Comparison of ENCODE assay signal across 9 mouse cellular contexts in the genomic region with DNA sequence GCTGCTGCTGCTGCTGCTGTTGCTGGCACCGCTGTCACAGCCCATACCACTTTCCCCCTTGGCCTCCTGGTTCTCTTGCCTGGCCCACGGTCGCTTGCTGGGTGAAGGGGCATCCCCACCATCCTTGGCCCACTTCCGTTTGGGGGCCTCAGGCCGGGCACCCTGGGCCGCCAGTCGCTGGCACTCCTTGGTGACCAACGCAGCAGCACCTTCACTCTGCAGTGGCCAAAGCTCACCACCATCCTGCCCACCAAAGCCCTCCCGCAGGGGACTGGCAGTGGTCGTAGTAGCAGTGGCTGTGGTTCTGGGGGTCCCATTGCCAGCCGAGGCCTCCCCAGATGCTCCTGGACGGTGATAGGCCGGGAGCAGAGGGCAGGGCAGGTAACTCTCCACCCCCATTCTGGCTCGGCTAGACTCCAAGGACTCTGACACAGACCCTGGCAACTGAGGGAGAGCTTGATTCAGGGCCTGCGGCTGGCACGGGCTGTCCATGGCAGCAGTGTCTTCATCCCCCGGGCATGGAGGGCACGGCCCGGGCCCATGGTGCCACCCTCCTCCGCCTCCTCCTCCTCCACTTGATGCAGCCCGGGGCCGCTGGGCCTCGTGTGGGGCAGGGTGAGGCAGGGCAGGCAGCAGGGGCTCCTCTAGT. TPM values are rescaled to one million over a fixed set of nuclear protein-coding genes. Genes with fewer than 3 reads are reported as not detected.
DNase-seq lines count a peak whose midpoint lies in the region; ATAC-seq lines count a peak whose summit lies in the region.
"Had no signal": no experiment of that assay in that cellular context is flagged by ENCODE, and none has a peak within 500 bp of the region (broad histone marks: within the 10 kb centered on the region; RNA-seq: fewer than 3 reads in every experiment).

No protein-coding gene starts in this region.

- H3K4me3 ChIP-seq in neural tube, embryonic 11.5 days (ENCODE audit: low read depth, low read length) = peak overlapping the region; percentile 72
- peak overlapping the region; percentile 75 for H3K4me3 ChIP-seq in neural tube, embryonic 15.5 days (replicated peaks)

- H3K9ac ChIP-seq in neural tube, embryonic 11.5 days (ENCODE audit: low read length) = peak overlapping the region; percentile 87
- H3K9ac ChIP-seq in neural tube, embryonic 15.5 days (replicated peaks) = peak overlapping the region; percentile 84

- no peaks in the 10 kb centered on the region for H3K27me3 ChIP-seq in neural tube, embryonic 11.5 days (ENCODE audit: control insufficient read depth, insufficient read depth, low read length)
- H3K27me3 ChIP-seq in neural tube, embryonic 15.5 days (replicated peaks) = no peaks in the 10 kb centered on the region

- DNase-seq in neural tube, embryonic 11.5 days (ENCODE audit: low spot score) = peak; percentile 9
- no peak for DNase-seq in neural tube, embryonic 10.5 days (ENCODE audit: extremely low spot score, low spot score)
- peak; percentile 66 for DNase-seq in cerebellum, adult 8-10 months
- peak; percentile 71 for DNase-seq in gastrocnemius, postnatal 25 days
- DNase-seq in kidney, postnatal 14 days = peak; percentile 45
- no peak for DNase-seq in layer of hippocampus, adult 8-10 months (ENCODE audit: low spot score in 2 of 2)

- no peaks in the 10 kb centered on the region for H3K9me3 ChIP-seq in neural tube, embryonic 11.5 days (ENCODE audit: control insufficient read depth, low read length)
- no peaks in the 10 kb centered on the region for H3K9me3 ChIP-seq in neural tube, embryonic 15.5 days (replicated peaks)

- ATAC-seq in neural tube, embryonic 11.5 days (ENCODE audit: insufficient read depth, low FRiP score, low TSS enrichment) = no peak
- ATAC-seq in neural tube, embryonic 15.5 days (ENCODE audit: low FRiP score) = no peak
- ATAC-seq in megakaryocyte progenitor cell, adult 5-6 weeks (replicated peaks; ENCODE audit: poor library complexity) = no peak

- 74% methylated on average over 23 of the region's 23 CpGs for WGBS in neural tube, embryonic 11.5 days
- WGBS in neural tube, embryonic 15.5 days = 66% methylated on average over 23 of the region's 23 CpGs

- H3K4me1 ChIP-seq in neural tube, embryonic 11.5 days (ENCODE audit: control insufficient read depth, insufficient read depth, low read length) = peaks cover 20% of the 10 kb centered on the region
- peaks cover 66% of the 10 kb centered on the region for H3K4me1 ChIP-seq in neural tube, embryonic 15.5 days

- peak overlapping the region; percentile 63 for H3K4me2 ChIP-seq in neural tube, embryonic 11.5 days (ENCODE audit: low read depth)
- H3K4me2 ChIP-seq in neural tube, embryonic 15.5 days = peak overlapping the region; percentile 88

- 0 out of 2 replicates have a peak, but pooled peaks cover 3% of the 10 kb centered on the region for H3K36me3 ChIP-seq in neural tube, embryonic 11.5 days (ENCODE audit: control insufficient read depth, insufficient read depth, low read length)
- H3K36me3 ChIP-seq in neural tube, embryonic 15.5 days = peaks cover 5% of the 10 kb centered on the region; the same call in 1 of the 2 replicates

- H3K27ac ChIP-seq in neural tube, embryonic 11.5 days (ENCODE audit: low read depth, low read length) = no peak overlapping the region
- peak overlapping the region; percentile 99; the same call in 1 of the 2 replicates for H3K27ac ChIP-seq in neural tube, embryonic 15.5 days (replicated peaks)

RNA-seq across cellular contexts. Expression of a gene that starts 1.5 kb away (rescaled TPM):
- 51.0 and 54.6 TPM in 2 replicates for polyA plus RNA-seq in neural tube, embryonic 11.5 days (2014; fragmentation: Nextera tagmentation; extraction: Ambion mirVana)
- 100 to 1,000 TPM in 1 of 2 experiments, 10 to 100 TPM in 1; 92.9 to 103 TPM for total RNA-seq in gastrocnemius, postnatal 25 days (2021)
- 92.3 and 94.7 TPM in 2 replicates for polyA plus RNA-seq in neural tube, embryonic 15.5 days (2015; fragmentation: Nextera tagmentation; extraction: Ambion mirVana)
- 7.8 and 7.9 TPM in 2 replicates for total RNA-seq in megakaryocyte progenitor cell, adult 5-6 weeks (2015)
- 26.2 and 26.3 TPM in 2 replicates for total RNA-seq in megakaryocyte progenitor cell, adult 5-6 weeks (2017)
- 100 to 1,000 TPM in 3 of 4 experiments, 10 to 100 TPM in 1; 97.6 to 103 (median 102) TPM for total RNA-seq in layer of hippocampus, adult 8-10 months (2022)

RNA-seq across cellular contexts. Expression of a gene that starts 11.6 kb away (rescaled TPM):
- polyA plus RNA-seq in neural tube, embryonic 11.5 days (2014; fragmentation: Nextera tagmentation; extraction: Ambion mirVana) = not detected in 2 replicates
- total RNA-seq in gastrocnemius, postnatal 25 days (2021) = not detected
- 0.10 and 0.36 TPM in 2 replicates for polyA plus RNA-seq in neural tube, embryonic 15.5 days (2015; fragmentation: Nextera tagmentation; extraction: Ambion mirVana)
- not detected in 2 replicates for total RNA-seq in megakaryocyte progenitor cell, adult 5-6 weeks (2015)
- not detected in 2 replicates for total RNA-seq in megakaryocyte progenitor cell, adult 5-6 weeks (2017)
- not detected for total RNA-seq in layer of hippocampus, adult 8-10 months (2022)
- total RNA-seq: common myeloid progenitor, adult 5-6 weeks had no signal

RNA-seq across cellular contexts. Expression of a gene that starts 13.6 kb away (rescaled TPM):
- polyA plus RNA-seq in neural tube, embryonic 11.5 days (2014; fragmentation: Nextera tagmentation; extraction: Ambion mirVana) = 67.0 and 72.6 TPM in 2 replicates
- total RNA-seq in gastrocnemius, postnatal 25 days (2021) = 10 to 100 TPM; 10.1 to 10.4 TPM
- 105 and 109 TPM in 2 replicates for polyA plus RNA-seq in neural tube, embryonic 15.5 days (2015; fragmentation: Nextera tagmentation; extraction: Ambion mirVana)
- 43.2 and 43.5 TPM in 2 replicates for total RNA-seq in megakaryocyte progenitor cell, adult 5-6 weeks (2015)
- 8.5 and 9.8 TPM in 2 replicates for total RNA-seq in megakaryocyte progenitor cell, adult 5-6 weeks (2017)
- total RNA-seq in layer of hippocampus, adult 8-10 months (2022) = 100 to 1,000 TPM in 2 of 4 experiments, 10 to 100 TPM in 2; 91.9 to 112 (median 102) TPM

RNA-seq across cellular contexts. Expression of a gene that starts 15.8 kb away (rescaled TPM):
- not detected in 2 replicates for polyA plus RNA-seq in neural tube, embryonic 11.5 days (2014; fragmentation: Nextera tagmentation; extraction: Ambion mirVana)
- not detected for total RNA-seq in gastrocnemius, postnatal 25 days (2021)
- polyA plus RNA-seq in neural tube, embryonic 15.5 days (2015; fragmentation: Nextera tagmentation; extraction: Ambion mirVana) = 0.90 TPM in 1 of 2 replicates, not detected in the other
- total RNA-seq in megakaryocyte progenitor cell, adult 5-6 weeks (2015) = not detected in 2 replicates
- total RNA-seq in megakaryocyte progenitor cell, adult 5-6 weeks (2017) = not detected in 2 replicates
- not detected for total RNA-seq in layer of hippocampus, adult 8-10 months (2022)
- total RNA-seq: common myeloid progenitor, adult 5-6 weeks had no signal

RNA-seq across cellular contexts. Expression of a gene that starts 15.8 kb away (rescaled TPM):
- 0.60 and 1.3 TPM in 2 replicates for polyA plus RNA-seq in neural tube, embryonic 11.5 days (2014; fragmentation: Nextera tagmentation; extraction: Ambion mirVana)
- not detected for total RNA-seq in gastrocnemius, postnatal 25 days (2021)
- 22.9 and 28.6 TPM in 2 replicates for polyA plus RNA-seq in neural tube, embryonic 15.5 days (2015; fragmentation: Nextera tagmentation; extraction: Ambion mirVana)
- 0.24 TPM in 1 of 2 replicates, not detected in the other for total RNA-seq in megakaryocyte progenitor cell, adult 5-6 weeks (2015)
- total RNA-seq in megakaryocyte progenitor cell, adult 5-6 weeks (2017) = not detected in 2 replicates
- total RNA-seq in layer of hippocampus, adult 8-10 months (2022) = 1 to 10 TPM in 3 of 4 experiments, under 1 TPM in 1; 0.86 to 3.9 (median 2.5) TPM

Comparison
In these comparisons a context has a peak if more than half of its experiments do, and no peak if none do; other contexts are left out.
1. DNase-seq: peak in neural tube, embryonic 11.5 days (single experiment), cerebellum, adult 8-10 months (single experiment), gastrocnemius, postnatal 25 days (single experiment) and kidney, postnatal 14 days (single experiment); none in neural tube, embryonic 10.5 days (single experiment) and layer of hippocampus, adult 8-10 months (0 of 2).